Mouse (Mus musculus): ENCODE measurements at regions not wholly inside any gene's neighbourhood (a gene's known extent, or its start where the extent isn't known, plus 50 kb on each side); places are given as distances from the start of the nearest gene placed in this dataset.

DNA sequence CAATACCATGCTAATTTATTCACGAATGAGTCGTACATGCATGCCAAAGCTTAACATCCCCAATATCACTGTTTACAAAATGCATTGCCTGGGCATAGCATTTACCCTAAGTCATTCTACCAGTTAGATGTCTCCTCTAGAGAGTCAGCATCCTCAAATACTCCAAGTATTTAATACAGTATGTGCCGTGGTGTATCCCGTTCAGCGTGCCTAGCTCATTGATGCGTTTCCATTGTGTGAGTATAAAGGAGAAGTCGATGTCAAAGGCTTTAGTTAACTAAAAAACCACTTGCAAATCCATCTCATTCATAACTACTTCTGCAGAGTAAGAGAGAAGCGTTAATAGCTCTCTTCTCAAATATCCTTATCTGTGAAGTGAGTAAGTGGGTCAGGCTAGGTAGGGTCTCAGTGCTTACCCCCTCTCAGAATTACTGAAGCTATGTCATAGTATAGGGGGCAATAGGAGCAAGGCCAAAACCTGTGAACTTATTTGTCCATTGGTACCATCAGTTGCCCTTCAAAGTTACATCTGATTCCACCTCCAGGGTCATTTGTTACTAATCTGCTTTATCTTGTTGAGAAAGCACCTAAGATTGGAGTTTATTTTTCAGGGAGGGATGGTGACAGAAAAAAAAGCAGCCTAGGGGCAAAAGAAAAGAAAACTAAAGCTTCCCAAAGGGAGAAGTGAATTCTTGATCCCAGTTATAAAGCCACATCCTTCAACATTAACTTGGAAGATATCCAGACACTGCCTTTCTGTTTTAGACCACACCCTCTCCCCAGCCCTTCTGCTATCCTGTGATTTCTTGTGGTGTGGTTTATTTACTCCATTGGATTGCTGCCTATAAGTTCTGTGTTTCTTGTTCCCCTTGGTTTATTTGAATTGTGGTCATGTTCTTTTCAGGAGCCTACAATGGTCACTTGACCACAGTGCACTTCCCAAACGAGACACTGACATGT is 427.2 kb upstream of the Ubash3b start:
- TF ChIP-seq CTCF (IDR thresholded peaks at IDR 0.05; ENCODE audit: insufficient read depth, low read length) (no peak), POLR2A (IDR thresholded peaks at IDR 0.05; ENCODE audit: borderline replicate concordance, extremely low read depth, low read depth, low read length) (no peak)
- whole genome bisulfite sequencing = 80% methylated on average over 9 of the region's 9 CpGs
- no peaks in the 10 kb centered on the region; the same call in none of the 2 replicates for H3K4me1 ChIP-seq (ENCODE audit: control insufficient read depth, insufficient read depth, low read length)
- no peak for DNase-seq
- no peak overlapping the region for H3K4me3 ChIP-seq (replicated peaks; ENCODE audit: extremely low read depth, low read depth, low read length)

DNA sequence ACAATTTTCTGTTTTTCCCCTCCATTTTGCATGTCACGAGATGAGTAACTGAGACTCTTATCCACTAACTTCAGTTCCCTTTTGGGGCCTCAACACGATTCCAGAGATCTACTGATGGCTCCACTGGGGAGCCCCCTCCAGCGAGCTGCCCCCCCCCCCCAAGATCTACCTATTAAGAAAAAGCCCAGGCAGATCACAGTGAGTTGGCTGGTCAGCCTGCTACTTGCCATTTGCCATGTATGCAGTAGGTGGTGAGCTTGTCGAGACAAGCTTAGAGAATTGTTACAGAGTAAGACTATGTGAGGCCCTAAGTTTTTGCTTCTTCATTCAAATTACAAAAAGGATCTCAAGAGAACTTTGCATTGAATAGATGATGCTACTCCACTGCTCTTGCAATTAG is 426.3 kb upstream of the Ubash3b start:
- Histone ChIP-seq H3K4me1 (ENCODE audit: control insufficient read depth, insufficient read depth, low read length) (no peaks in the 10 kb centered on the region; the same call in none of the 2 replicates), H3K4me3 (replicated peaks; ENCODE audit: extremely low read depth, low read depth, low read length) (no peak overlapping the region)
- no peak for DNase-seq
- 61% methylated on average over 4 of the region's 4 CpGs for WGBS
- TF ChIP-seq CTCF (IDR thresholded peaks at IDR 0.05; ENCODE audit: insufficient read depth, low read length) (no peak), POLR2A (IDR thresholded peaks at IDR 0.05; ENCODE audit: borderline replicate concordance, extremely low read depth, low read depth, low read length) (no peak)

DNA sequence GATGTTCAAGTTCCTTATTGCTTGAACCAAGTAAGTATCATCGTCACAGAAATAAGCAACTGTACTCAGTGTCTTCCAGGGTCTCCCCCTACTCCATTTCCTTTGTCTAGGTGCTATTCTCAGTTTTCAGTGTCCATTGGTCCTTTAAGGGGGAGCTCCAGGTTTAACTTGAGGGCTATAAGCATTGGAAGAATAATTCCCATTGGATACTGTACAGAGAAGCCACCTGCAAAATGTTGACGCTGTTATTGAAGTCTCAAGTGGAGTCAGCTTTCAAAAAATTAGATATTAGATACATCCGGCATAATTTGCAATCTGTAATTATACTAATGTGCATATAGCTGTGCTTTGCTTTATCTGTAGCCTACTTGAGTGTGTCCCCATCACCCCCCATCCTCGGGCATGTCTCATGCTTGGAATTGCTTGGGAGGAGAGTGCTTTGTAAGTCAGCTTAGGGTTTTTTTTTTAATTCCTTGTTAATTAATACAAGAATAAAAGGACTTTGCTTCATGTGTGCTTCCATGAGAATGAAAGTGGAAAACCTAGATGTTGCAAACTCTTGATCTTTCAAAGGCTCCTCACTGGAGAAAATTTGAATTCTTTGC is 425.6 kb upstream of the Ubash3b start:
- TF ChIP-seq POLR2A (IDR thresholded peaks at IDR 0.05; ENCODE audit: borderline replicate concordance, extremely low read depth, low read depth, low read length) (no peak), CTCF (IDR thresholded peaks at IDR 0.05; ENCODE audit: insufficient read depth, low read length) (no peak)
- H3K4me3 ChIP-seq (replicated peaks; ENCODE audit: extremely low read depth, low read depth, low read length) = no peak overlapping the region
- DNase-seq = no peak
- H3K4me1 ChIP-seq (ENCODE audit: control insufficient read depth, insufficient read depth, low read length) = no peaks in the 10 kb centered on the region; the same call in none of the 2 replicates
- 80% methylated on average over 4 of the region's 4 CpGs for WGBS

DNA sequence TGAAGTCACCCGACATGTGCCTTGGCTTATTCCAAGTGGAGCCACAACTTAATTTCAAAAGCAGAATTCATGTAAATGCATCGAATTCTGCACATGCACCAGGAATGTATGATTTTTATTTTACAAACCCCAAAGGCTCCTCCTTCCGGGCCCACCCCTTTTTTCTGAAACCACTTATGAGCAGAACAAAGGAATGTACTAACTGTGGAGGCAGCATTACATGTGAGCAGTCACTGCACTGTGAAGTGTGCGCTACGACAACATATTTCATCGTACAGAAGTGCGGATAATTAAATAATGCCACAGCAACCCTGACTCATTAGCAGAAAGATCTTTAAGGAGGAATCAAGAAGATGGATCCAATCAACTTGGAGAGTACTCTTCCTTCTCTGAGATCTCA is 424.8 kb upstream of the Ubash3b start:
- 69% methylated on average over 7 of the region's 7 CpGs for WGBS
- no peaks in the 10 kb centered on the region; the same call in none of the 2 replicates for H3K4me1 ChIP-seq (ENCODE audit: control insufficient read depth, insufficient read depth, low read length)
- TF ChIP-seq CTCF (IDR thresholded peaks at IDR 0.05; ENCODE audit: insufficient read depth, low read length) (no peak), POLR2A (IDR thresholded peaks at IDR 0.05; ENCODE audit: borderline replicate concordance, extremely low read depth, low read depth, low read length) (no peak)
- no peak overlapping the region for H3K4me3 ChIP-seq (replicated peaks; ENCODE audit: extremely low read depth, low read depth, low read length)
- DNase-seq = no peak

DNA sequence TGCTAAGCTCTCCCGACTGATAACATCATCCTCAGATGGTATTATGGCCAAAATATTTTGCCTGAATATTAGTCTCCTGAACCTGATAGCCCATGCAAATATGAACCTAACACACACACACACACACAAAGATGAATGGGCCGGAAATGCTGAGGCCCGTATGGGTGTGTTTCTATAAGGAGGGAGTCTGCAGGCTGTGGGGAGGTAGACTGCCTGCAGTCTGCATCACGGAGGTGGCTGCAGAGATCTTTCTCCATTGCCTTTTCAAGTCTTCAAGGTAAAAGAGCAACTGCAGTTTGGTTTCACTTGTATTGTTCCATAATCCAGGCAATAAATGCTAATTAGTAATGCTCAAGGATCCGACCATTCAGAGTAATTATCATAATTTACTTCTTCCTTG is 424.3 kb upstream of the Ubash3b start:
- 59% methylated on average over 5 of the region's 5 CpGs for WGBS
- no peak for DNase-seq
- no peak overlapping the region for H3K4me3 ChIP-seq (replicated peaks; ENCODE audit: extremely low read depth, low read depth, low read length)
- no peak for TF ChIP-seq POLR2A (IDR thresholded peaks at IDR 0.05; ENCODE audit: borderline replicate concordance, extremely low read depth, low read depth, low read length)
- no peak for TF ChIP-seq CTCF (IDR thresholded peaks at IDR 0.05; ENCODE audit: insufficient read depth, low read length)
- no peaks in the 10 kb centered on the region; the same call in none of the 2 replicates for H3K4me1 ChIP-seq (ENCODE audit: control insufficient read depth, insufficient read depth, low read length)

DNA sequence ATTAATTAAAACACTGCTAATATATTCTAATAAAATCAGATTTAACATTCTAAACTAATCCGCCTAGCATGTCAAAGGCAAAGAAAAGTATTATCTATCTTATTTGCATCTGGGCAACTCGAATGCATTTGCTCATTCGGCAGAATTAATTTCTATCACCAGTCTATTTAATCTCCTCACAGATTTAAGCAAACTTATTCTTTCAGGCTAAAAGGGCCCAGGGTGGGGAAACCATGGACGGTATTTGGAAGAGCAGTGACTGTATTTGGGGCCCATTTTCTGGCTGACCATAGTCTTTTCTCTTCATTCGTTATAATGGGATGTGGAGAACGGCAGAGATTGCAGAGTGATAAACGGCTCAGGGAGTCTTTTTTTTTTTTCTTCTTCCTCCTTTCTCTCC is 423.5 kb upstream of the Ubash3b start:
- WGBS = 61% methylated on average over 7 of the region's 7 CpGs
- Histone ChIP-seq H3K4me3 (replicated peaks; ENCODE audit: extremely low read depth, low read depth, low read length) (no peak overlapping the region), H3K4me1 (ENCODE audit: control insufficient read depth, insufficient read depth, low read length) (no peaks in the 10 kb centered on the region; the same call in none of the 2 replicates)
- no peak for DNase-seq
- TF ChIP-seq CTCF (IDR thresholded peaks at IDR 0.05; ENCODE audit: insufficient read depth, low read length) (no peak), POLR2A (IDR thresholded peaks at IDR 0.05; ENCODE audit: borderline replicate concordance, extremely low read depth, low read depth, low read length) (no peak)

DNA sequence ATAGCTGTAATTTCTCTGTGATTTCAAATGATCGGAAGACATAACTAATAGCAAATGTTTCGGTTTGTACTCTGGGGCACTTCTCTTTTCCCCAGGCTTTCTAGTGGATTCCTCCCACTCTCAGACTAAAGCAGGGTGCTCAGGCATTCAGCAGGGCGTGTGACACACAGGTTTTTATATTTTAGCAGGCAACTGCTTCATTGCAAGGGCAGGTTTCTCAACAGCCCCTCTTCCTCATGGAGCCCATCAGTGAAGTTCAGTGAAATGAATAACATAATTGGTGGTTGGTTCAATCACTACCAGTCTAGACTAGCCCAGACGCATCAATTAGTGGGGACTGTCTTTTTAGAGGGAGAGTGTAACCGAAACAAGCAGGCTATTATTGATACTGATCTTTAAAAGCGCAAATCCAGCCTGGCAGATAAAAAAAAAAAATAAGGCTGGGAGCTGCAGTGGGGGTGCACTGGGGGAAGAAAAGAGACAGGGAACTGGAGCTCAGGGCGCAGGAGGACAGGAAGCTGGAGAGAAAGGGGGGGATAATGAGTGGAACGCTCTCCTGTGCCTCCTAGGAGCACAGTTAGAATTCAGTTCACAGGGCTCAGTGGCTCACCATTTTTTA is 422.3 kb upstream of the Ubash3b start:
- 35% methylated on average over 8 of the region's 8 CpGs for WGBS
- H3K4me1 ChIP-seq (ENCODE audit: control insufficient read depth, insufficient read depth, low read length) = no peaks in the 10 kb centered on the region
- no peak overlapping the region for H3K4me3 ChIP-seq (replicated peaks; ENCODE audit: extremely low read depth, low read depth, low read length)
- TF ChIP-seq POLR2A (IDR thresholded peaks at IDR 0.05; ENCODE audit: borderline replicate concordance, extremely low read depth, low read depth, low read length) (no peak), CTCF (IDR thresholded peaks at IDR 0.05; ENCODE audit: insufficient read depth, low read length) (no peak)
- DNase-seq = no peak

DNA sequence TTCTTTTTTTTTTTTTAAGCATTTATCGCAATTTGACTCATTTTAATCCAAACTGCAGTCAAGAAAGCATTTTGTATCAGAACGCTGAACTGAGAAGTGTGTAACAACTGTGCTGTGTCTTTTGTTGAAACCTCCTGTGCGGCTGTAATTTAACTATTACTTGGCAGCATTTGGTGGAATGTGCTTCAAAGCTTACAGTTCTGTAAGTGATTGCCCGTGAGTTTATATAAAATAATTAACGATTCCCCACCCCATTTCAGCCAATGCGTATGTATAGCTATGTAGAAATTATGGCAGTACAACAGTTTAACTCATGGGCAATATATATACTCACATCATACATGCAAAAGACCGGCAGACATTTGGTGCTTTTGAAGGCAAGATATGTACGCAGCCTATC is 421.8 kb upstream of the Ubash3b start:
- DNase-seq = no peak

DNA sequence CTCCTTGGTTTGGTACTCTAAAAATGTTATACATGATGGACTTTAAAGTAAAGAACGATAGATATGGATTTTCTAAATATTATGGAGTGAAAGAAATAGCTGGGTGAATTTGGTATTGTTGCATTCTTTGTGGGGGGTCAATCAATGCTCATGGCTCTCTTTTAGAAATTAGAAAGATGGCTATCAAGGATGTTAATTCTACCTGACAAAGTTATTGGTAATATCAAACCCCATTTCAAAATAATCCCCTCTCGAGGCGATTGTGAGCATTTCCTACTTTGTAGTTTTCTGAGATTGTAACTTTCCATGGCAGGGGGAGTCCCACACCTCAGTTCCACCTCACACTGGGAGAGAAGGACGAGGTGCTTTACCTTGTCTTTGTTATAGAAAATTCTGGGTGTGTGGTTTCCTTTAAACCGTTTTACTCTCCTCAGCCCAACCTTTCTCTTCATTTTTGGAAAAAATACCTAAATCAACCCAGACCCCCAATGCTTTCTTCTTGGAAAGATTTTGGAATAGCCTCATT is 421.3 kb upstream of the Ubash3b start:
- WGBS = 40% methylated on average over 5 of the region's 5 CpGs
- no peak for DNase-seq
- TF ChIP-seq CTCF (IDR thresholded peaks at IDR 0.05; ENCODE audit: insufficient read depth, low read length) = no peak
- Histone ChIP-seq H3K4me3 (replicated peaks; ENCODE audit: extremely low read depth, low read depth, low read length) (no peak overlapping the region), H3K4me1 (ENCODE audit: control insufficient read depth, insufficient read depth, low read length) (no peaks in the 10 kb centered on the region)

More for the DNA sequence above, 421.8 kb upstream of the Ubash3b start:
- no peak for TF ChIP-seq POLR2A (IDR thresholded peaks at IDR 0.05; ENCODE audit: borderline replicate concordance, extremely low read depth, low read depth, low read length)
- TF ChIP-seq CTCF (IDR thresholded peaks at IDR 0.05; ENCODE audit: insufficient read depth, low read length) = no peak
- Histone ChIP-seq H3K4me1 (ENCODE audit: control insufficient read depth, insufficient read depth, low read length) (no peaks in the 10 kb centered on the region), H3K4me3 (replicated peaks; ENCODE audit: extremely low read depth, low read depth, low read length) (no peak overlapping the region)
- WGBS = 40% methylated on average over 8 of the region's 8 CpGs
